Mouse (Mus musculus): Measurements from ENCODE around the gene Dlg2.

GRCm38 (mm10) chr7:92275353-92275752 lies 1798.9 kb downstream of the Dlg2 start:
- TF ChIP-seq CTCF (IDR thresholded peaks at IDR 0.05; ENCODE audit: borderline replicate concordance, control insufficient read depth, extremely low read depth, insufficient read depth, low read length, poor library complexity) (no peak), POLR2A (IDR thresholded peaks at IDR 0.05; ENCODE audit: control insufficient read depth, extremely low read depth, insufficient read depth, low read length, poor library complexity) (no peak)
